Mouse (Mus musculus): ENCODE data around the gene Slc37a4. TPM values are rescaled to one million over a fixed set of nuclear protein-coding genes. Genes with fewer than 3 reads are reported as not detected.

Gene Slc37a4
- polyA plus RNA-seq (2017; shearing (Covaris generic)) = 12.4 TPM

GRCm38 (mm10) chr9:44396684-44397411 is at the start of gene Slc37a4:
Gene Slc37a4, plus strand, starts transcription at chr9:44396852.

GRCm38 (mm10) chr9:44361190-44361917 is 35.3 kb upstream of the Slc37a4 start, which contains the start of gene Vps11:
Gene Vps11, minus strand, starts transcription at chr9:44361670.

GRCm38 (mm10) chr9:44379054-44379834 is 17.4 kb upstream of the Slc37a4 start, which contains the start of gene Hyou1:
Gene Hyou1, plus strand, starts transcription at chr9:44379490.

GRCm38 (mm10) chr9:44406906-44407751 is 10.5 kb downstream of the Slc37a4 start, which contains the start of the genes Rps25 and Trappc4:
Gene Rps25, plus strand, starts transcription at chr9:44407139.
Gene Trappc4, minus strand, starts transcription at chr9:44407600.

GRCm38 (mm10) chr9:44418519-44419385 is 22.1 kb downstream of the Slc37a4 start, which contains the start of gene Ccdc84:
Gene Ccdc84, minus strand, starts transcription at chr9:44418569.

GRCm38 (mm10) chr9:44440961-44441360 is 44.3 kb downstream of the Slc37a4 start, which contains the start of gene Foxr1:
Gene Foxr1, minus strand, starts transcription at chr9:44441136.

Other genes with a start within 250 kb of the Slc37a4 start
- gene Cbl, start 162.8 kb upstream of the Slc37a4 start, polyA plus RNA-seq (2017; shearing (Covaris generic)) = 41.9 TPM
- not detected for gene Ccdc153, start 156.2 kb upstream of the Slc37a4 start, polyA plus RNA-seq (2017; shearing (Covaris generic))
- 0.29 TPM for gene Pdzd3, start 145.4 kb upstream of the Slc37a4 start, polyA plus RNA-seq (2017; shearing (Covaris generic))
- gene Nlrx1, start 128.3 kb upstream of the Slc37a4 start, polyA plus RNA-seq (2017; shearing (Covaris generic)) = 5.8 TPM
- not detected for gene Abcg4, start 108.2 kb upstream of the Slc37a4 start, polyA plus RNA-seq (2017; shearing (Covaris generic))
- gene Hinfp, start 91.2 kb upstream of the Slc37a4 start, polyA plus RNA-seq (2017; shearing (Covaris generic)) = 41.8 TPM
- gene C2cd2l, start 76.6 kb upstream of the Slc37a4 start, polyA plus RNA-seq (2017; shearing (Covaris generic)) = 17.8 TPM
- 10.2 TPM for gene Dpagt1, start 70.8 kb upstream of the Slc37a4 start, polyA plus RNA-seq (2017; shearing (Covaris generic))
- 51.5 TPM for gene H2afx, start 62.2 kb upstream of the Slc37a4 start, polyA plus RNA-seq (2017; shearing (Covaris generic))
- 16.5 TPM for gene Hmbs, start 52.6 kb upstream of the Slc37a4 start, polyA plus RNA-seq (2017; shearing (Covaris generic))
- 60.2 TPM for gene Vps11, start 35.2 kb upstream of the Slc37a4 start, polyA plus RNA-seq (2017; shearing (Covaris generic))
- gene Hyou1, start 17.4 kb upstream of the Slc37a4 start, polyA plus RNA-seq (2017; shearing (Covaris generic)) = 16.7 TPM
- gene Rps25, start 10.3 kb downstream of the Slc37a4 start, polyA plus RNA-seq (2017; shearing (Covaris generic)) = 1,991 TPM
- 84.5 TPM for gene Trappc4, start 10.7 kb downstream of the Slc37a4 start, polyA plus RNA-seq (2017; shearing (Covaris generic))
- gene Ccdc84, start 21.7 kb downstream of the Slc37a4 start, polyA plus RNA-seq (2017; shearing (Covaris generic)) = 44.7 TPM
- 0.64 TPM for gene Foxr1, start 44.3 kb downstream of the Slc37a4 start, polyA plus RNA-seq (2017; shearing (Covaris generic))
- gene Upk2, start 58.1 kb downstream of the Slc37a4 start, polyA plus RNA-seq (2017; shearing (Covaris generic)) = not detected
- gene Bcl9l, start 86.0 kb downstream of the Slc37a4 start, polyA plus RNA-seq (2017; shearing (Covaris generic)) = 22.4 TPM
- gene Cxcr5, start 165.0 kb downstream of the Slc37a4 start, polyA plus RNA-seq (2017; shearing (Covaris generic)) = 125 TPM
- 71.9 TPM for gene Ddx6, start 208.0 kb downstream of the Slc37a4 start, polyA plus RNA-seq (2017; shearing (Covaris generic))